7 mouse cellular contexts compared by ENCODE assay signal in the genomic region with DNA sequence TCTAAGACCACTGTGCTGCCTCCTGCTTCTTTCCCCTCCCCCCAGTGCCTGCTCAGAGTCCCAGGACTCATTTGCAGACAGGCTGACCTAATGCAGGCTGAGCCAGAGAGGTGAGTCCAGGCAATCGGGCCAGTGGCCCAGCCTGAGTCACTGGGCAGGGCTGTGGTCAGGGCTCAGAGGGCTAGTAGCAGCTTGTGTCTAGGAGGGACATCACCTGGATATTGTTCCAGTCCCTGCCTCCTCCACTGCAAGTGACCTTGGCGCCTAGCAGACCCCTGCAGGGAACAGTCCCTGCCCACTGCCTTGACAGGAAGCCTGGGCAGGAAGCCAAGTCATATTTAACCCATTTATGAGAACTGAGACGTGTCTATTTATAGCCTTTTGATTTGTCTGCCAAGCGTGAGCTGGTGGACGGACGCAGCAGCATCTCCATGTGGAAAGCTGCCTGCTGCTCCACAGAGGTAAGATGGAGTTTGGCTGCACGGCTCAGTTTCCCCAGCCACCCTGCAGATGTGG. TPM values are rescaled to one million over a fixed set of nuclear protein-coding genes. Genes with fewer than 3 reads are reported as not detected.
DNase-seq lines count a peak whose midpoint lies in the region; ATAC-seq lines count a peak whose summit lies in the region.

No protein-coding gene starts in this region.

- H3K4me3 ChIP-seq in embryonic facial prominence, embryonic 13.5 days = no peak overlapping the region
- no peak overlapping the region for H3K4me3 ChIP-seq in limb, embryonic 11.5 days (ENCODE audit: low read depth, low read length)
- H3K4me3 ChIP-seq in stomach, embryonic 16.5 days (replicated peaks; ENCODE audit: low read length) = no peak overlapping the region

- DNase-seq in CD8-positive naive resting alpha-beta T cell, adult 2 months (ENCODE audit: low read depth in 2 of 2, low spot score in 2 of 2) = peak; percentile 14 to 35
- peak; percentile 39 for DNase-seq in adipocyte (ENCODE audit: low spot score)
- DNase-seq in heart, postnatal 25 days (ENCODE audit: low spot score) = peak; percentile 47
- DNase-seq in limb, embryonic 11.5 days (ENCODE audit: low spot score) = peak; percentile 43

- no peaks in the 10 kb centered on the region for H3K36me3 ChIP-seq in embryonic facial prominence, embryonic 13.5 days
- H3K36me3 ChIP-seq in limb, embryonic 11.5 days (ENCODE audit: control insufficient read depth, insufficient read depth, low read length) = no peaks in the 10 kb centered on the region
- H3K36me3 ChIP-seq in stomach, embryonic 16.5 days (ENCODE audit: control insufficient read depth, insufficient read depth, low read length) = no peaks in the 10 kb centered on the region

- intact Hi-C loops in heart, postnatal 25 days (cut with DNase I) = no loop called here

- no peak for ATAC-seq in embryonic facial prominence, embryonic 13.5 days (ENCODE audit: insufficient number of reproducible peaks, insufficient read depth, low FRiP score, low TSS enrichment, low read depth)
- 0 out of 2 replicates have a peak, but pooled peaks have one; percentile 26 for ATAC-seq in limb, embryonic 11.5 days (ENCODE audit: insufficient number of reproducible peaks, low FRiP score, low TSS enrichment, low read depth)
- ATAC-seq in monocyte, adult 5-6 weeks (replicated peaks; ENCODE audit: insufficient number of reproducible peaks, low FRiP score, low TSS enrichment, poor library complexity, severe bottlenecking) = peak; percentile 32
- peak; percentile 82 for ATAC-seq in stomach, embryonic 16.5 days (ENCODE audit: insufficient read depth, low FRiP score)

- no peaks in the 10 kb centered on the region for H3K27me3 ChIP-seq in embryonic facial prominence, embryonic 13.5 days
- no peaks in the 10 kb centered on the region for H3K27me3 ChIP-seq in limb, embryonic 11.5 days (ENCODE audit: control insufficient read depth, insufficient read depth, low read length)
- no peaks in the 10 kb centered on the region for H3K27me3 ChIP-seq in stomach, embryonic 16.5 days (ENCODE audit: control insufficient read depth, insufficient read depth, low read length)

- H3K9ac ChIP-seq in embryonic facial prominence, embryonic 13.5 days = no peak overlapping the region
- H3K9ac ChIP-seq in limb, embryonic 11.5 days (ENCODE audit: low read length) = no peak overlapping the region
- peak overlapping the region; percentile 16 for H3K9ac ChIP-seq in stomach, embryonic 16.5 days (ENCODE audit: low read length)

- WGBS in embryonic facial prominence, embryonic 13.5 days = 14% methylated on average over 7 of the region's 7 CpGs
- 31% methylated on average over 7 of the region's 7 CpGs for WGBS in limb, embryonic 11.5 days
- 10% methylated on average over 7 of the region's 7 CpGs for WGBS in stomach, embryonic 16.5 days

- peak overlapping the region; percentile 24 for H3K4me2 ChIP-seq in embryonic facial prominence, embryonic 13.5 days
- H3K4me2 ChIP-seq in limb, embryonic 11.5 days (ENCODE audit: low read depth, severe bottlenecking) = no peak overlapping the region
- peak overlapping the region; percentile 6; the same call in 1 of the 2 replicates for H3K4me2 ChIP-seq in stomach, embryonic 16.5 days (ENCODE audit: low read depth, low read length)

- H3K27ac ChIP-seq in embryonic facial prominence, embryonic 13.5 days = no peak overlapping the region
- H3K27ac ChIP-seq in limb, embryonic 11.5 days (replicated peaks; ENCODE audit: low read depth, low read length) = no peak overlapping the region
- H3K27ac ChIP-seq in stomach, embryonic 16.5 days (ENCODE audit: low read length) = peak overlapping the region; percentile 22

- peaks cover 17% of the 10 kb centered on the region for H3K4me1 ChIP-seq in embryonic facial prominence, embryonic 13.5 days
- peaks cover 8% of the 10 kb centered on the region; the same call in 1 of the 2 replicates for H3K4me1 ChIP-seq in limb, embryonic 11.5 days (ENCODE audit: control insufficient read depth, insufficient read depth, low read length)
- H3K4me1 ChIP-seq in stomach, embryonic 16.5 days (ENCODE audit: control insufficient read depth, insufficient read depth, low read length) = peaks cover 10% of the 10 kb centered on the region

- H3K9me3 ChIP-seq in embryonic facial prominence, embryonic 13.5 days = no peaks in the 10 kb centered on the region
- no peaks in the 10 kb centered on the region; the same call in 1 of the 2 replicates for H3K9me3 ChIP-seq in limb, embryonic 11.5 days (ENCODE audit: control insufficient read depth, low read length)
- H3K9me3 ChIP-seq in stomach, embryonic 16.5 days (replicated peaks; ENCODE audit: control insufficient read depth, low read length) = no peaks in the 10 kb centered on the region; the same call in 1 of the 2 replicates

RNA-seq across cellular contexts. Expression of gene Fam187b, which starts 27.0 kb away (rescaled TPM):
- 1.5 and 2.6 TPM in 2 replicates for polyA plus RNA-seq in embryonic facial prominence, embryonic 13.5 days (2015; fragmentation: Nextera tagmentation; extraction: Ambion mirVana)
- total RNA-seq in heart, postnatal 25 days (2021) = under 1 TPM in 1 of 2 experiments, not detected in 1; 0.29 TPM
- polyA plus RNA-seq in limb, embryonic 11.5 days (2014; fragmentation: Nextera tagmentation; extraction: Ambion mirVana) = 0.81 and 1.2 TPM in 2 replicates
- total RNA-seq in monocyte, adult 5-6 weeks (2017) = 1.3 TPM in 1 of 3 replicates, not detected in the others
- polyA plus RNA-seq in stomach, embryonic 16.5 days (2015; fragmentation: Nextera tagmentation; extraction: Ambion mirVana) = 8.8 and 10.0 TPM in 2 replicates

RNA-seq across cellular contexts. Expression of gene Lsr, which starts 27.3 kb away (rescaled TPM):
- 26.1 and 29.3 TPM in 2 replicates for polyA plus RNA-seq in embryonic facial prominence, embryonic 13.5 days (2015; fragmentation: Nextera tagmentation; extraction: Ambion mirVana)
- 1 to 10 TPM; 4.3 to 5.6 TPM for total RNA-seq in heart, postnatal 25 days (2021)
- polyA plus RNA-seq in limb, embryonic 11.5 days (2014; fragmentation: Nextera tagmentation; extraction: Ambion mirVana) = 25.7 and 27.5 TPM in 2 replicates
- 2.2 to 5.1 TPM (median 2.9 TPM) in 3 replicates for total RNA-seq in monocyte, adult 5-6 weeks (2017)
- 99.6 and 107 TPM in 2 replicates for polyA plus RNA-seq in stomach, embryonic 16.5 days (2015; fragmentation: Nextera tagmentation; extraction: Ambion mirVana)

RNA-seq across cellular contexts. Expression of gene Fxyd5, which starts 41.7 kb away (rescaled TPM):
- polyA plus RNA-seq in embryonic facial prominence, embryonic 13.5 days (2015; fragmentation: Nextera tagmentation; extraction: Ambion mirVana) = 16.7 and 20.7 TPM in 2 replicates
- total RNA-seq in heart, postnatal 25 days (2021) = 10 to 100 TPM; 26.1 to 31.0 TPM
- polyA plus RNA-seq in limb, embryonic 11.5 days (2014; fragmentation: Nextera tagmentation; extraction: Ambion mirVana) = 10.8 and 11.5 TPM in 2 replicates
- 930 to 1,250 TPM (median 1,146 TPM) in 3 replicates for total RNA-seq in monocyte, adult 5-6 weeks (2017)
- 28.0 and 31.0 TPM in 2 replicates for polyA plus RNA-seq in stomach, embryonic 16.5 days (2015; fragmentation: Nextera tagmentation; extraction: Ambion mirVana)

RNA-seq across cellular contexts. Expression of gene Usf2, which starts 44.0 kb away (rescaled TPM):
- polyA plus RNA-seq in embryonic facial prominence, embryonic 13.5 days (2015; fragmentation: Nextera tagmentation; extraction: Ambion mirVana) = 21.9 and 25.0 TPM in 2 replicates
- 100 to 1,000 TPM; 103 to 121 TPM for total RNA-seq in heart, postnatal 25 days (2021)
- 25.5 and 29.7 TPM in 2 replicates for polyA plus RNA-seq in limb, embryonic 11.5 days (2014; fragmentation: Nextera tagmentation; extraction: Ambion mirVana)
- total RNA-seq in monocyte, adult 5-6 weeks (2017) = 126 to 170 TPM (median 139 TPM) in 3 replicates
- 12.8 and 16.0 TPM in 2 replicates for polyA plus RNA-seq in stomach, embryonic 16.5 days (2015; fragmentation: Nextera tagmentation; extraction: Ambion mirVana)

RNA-seq across cellular contexts. Expression of gene Fxyd7, which starts 50.7 kb away (rescaled TPM):
- 18.3 and 23.1 TPM in 2 replicates for polyA plus RNA-seq in embryonic facial prominence, embryonic 13.5 days (2015; fragmentation: Nextera tagmentation; extraction: Ambion mirVana)
- total RNA-seq in heart, postnatal 25 days (2021) = 1 to 10 TPM in 1 of 2 experiments, under 1 TPM in 1; 0.70 to 1.3 TPM
- polyA plus RNA-seq in limb, embryonic 11.5 days (2014; fragmentation: Nextera tagmentation; extraction: Ambion mirVana) = 2.9 and 3.1 TPM in 2 replicates
- total RNA-seq in monocyte, adult 5-6 weeks (2017) = not detected in 3 replicates
- polyA plus RNA-seq in stomach, embryonic 16.5 days (2015; fragmentation: Nextera tagmentation; extraction: Ambion mirVana) = 22.2 and 25.8 TPM in 2 replicates
